Mouse (Mus musculus): ENCODE results near the gene Atf4.

The Atf4 gene

GRCm38 (mm10) chr15:80249672-80250071, 5.3 kb upstream of the Atf4 start:
- no peak for DNase-seq (ENCODE audit: low read depth, low spot score)

- DNase-seq (ENCODE audit: low read depth, low spot score): no peak
Measured at GRCm38 (mm10) chr15:80250586-80250985, 4.4 kb upstream of the Atf4 start.

GRCm38 (mm10) chr15:80253530-80253929, 1.5 kb upstream of the Atf4 start:
- DNase-seq (ENCODE audit: low read depth, low spot score): peak; percentile 81

- no peak for DNase-seq (ENCODE audit: low read depth, low spot score)
Measured at GRCm38 (mm10) chr15:80254207-80254606, 777 bp upstream of the Atf4 start.

GRCm38 (mm10) chr15:80255646-80256121, 700 bp downstream of the Atf4 start:
- peak; percentile 76 for DNase-seq (ENCODE audit: low read depth, low spot score)

- no peak for DNase-seq (ENCODE audit: low read depth, low spot score)
Measured at GRCm38 (mm10) chr15:80256242-80256641, 1.3 kb downstream of the Atf4 start.

- no peak for DNase-seq (ENCODE audit: low read depth, low spot score)
Measured at GRCm38 (mm10) chr15:80256656-80257601, 1.9 kb downstream of the Atf4 start.

GRCm38 (mm10) chr15:80257602-80258239, 2.7 kb downstream of the Atf4 start:
- no peak for DNase-seq (ENCODE audit: low read depth, low spot score)

- DNase-seq (ENCODE audit: low read depth, low spot score): no peak
Measured at GRCm38 (mm10) chr15:80258240-80259170, 3.5 kb downstream of the Atf4 start.

GRCm38 (mm10) chr15:80259406-80260045, 4.5 kb downstream of the Atf4 start:
- no peak for DNase-seq (ENCODE audit: low read depth, low spot score)

GRCm38 (mm10) chr15:80260677-80261076, 5.7 kb downstream of the Atf4 start:
- DNase-seq (ENCODE audit: low read depth, low spot score): peak; percentile 80

GRCm38 (mm10) chr15:80261100-80261499, 6.1 kb downstream of the Atf4 start:
- DNase-seq (ENCODE audit: low read depth, low spot score): no peak

GRCm38 (mm10) chr15:80263610-80264575, 8.9 kb downstream of the Atf4 start, which contains the start of gene Rps19bp1:
Rps19bp1 (minus strand) TSS chr15:80264315.
- peak; percentile 95 for DNase-seq (ENCODE audit: low read depth, low spot score)

- DNase-seq (ENCODE audit: low read depth, low spot score): peak; percentile 81
Measured at GRCm38 (mm10) chr15:80266281-80266680, 11.3 kb downstream of the Atf4 start.

- no peak for DNase-seq (ENCODE audit: low read depth, low spot score)
Measured at GRCm38 (mm10) chr15:80271858-80272396, 16.9 kb downstream of the Atf4 start.

- no peak for DNase-seq (ENCODE audit: low read depth, low spot score)
Measured at GRCm38 (mm10) chr15:80277107-80277506, 22.1 kb downstream of the Atf4 start.

- peak; percentile 89 for DNase-seq (ENCODE audit: low read depth, low spot score)
Measured at GRCm38 (mm10) chr15:80277625-80278024, 22.6 kb downstream of the Atf4 start.

- no peak for DNase-seq (ENCODE audit: low read depth, low spot score)
Measured at GRCm38 (mm10) chr15:80278121-80278759, 23.3 kb downstream of the Atf4 start.

GRCm38 (mm10) chr15:80279053-80279452, 24.1 kb downstream of the Atf4 start:
- DNase-seq (ENCODE audit: low read depth, low spot score): no peak

All from forelimb bud, embryonic 11.5 days (tissue).